Mouse (Mus musculus): ENCODE results near the gene Cdh4. TPM values are rescaled to one million over a fixed set of nuclear protein-coding genes. Genes with fewer than 3 reads are reported as not detected.
A peak's percentile ranks its signal among the peaks of the same experiment; 100 is the strongest.

Gene Cdh4
- polyA plus RNA-seq, 1 experiment from 2014 or later: 8.2 TPM

DNA sequence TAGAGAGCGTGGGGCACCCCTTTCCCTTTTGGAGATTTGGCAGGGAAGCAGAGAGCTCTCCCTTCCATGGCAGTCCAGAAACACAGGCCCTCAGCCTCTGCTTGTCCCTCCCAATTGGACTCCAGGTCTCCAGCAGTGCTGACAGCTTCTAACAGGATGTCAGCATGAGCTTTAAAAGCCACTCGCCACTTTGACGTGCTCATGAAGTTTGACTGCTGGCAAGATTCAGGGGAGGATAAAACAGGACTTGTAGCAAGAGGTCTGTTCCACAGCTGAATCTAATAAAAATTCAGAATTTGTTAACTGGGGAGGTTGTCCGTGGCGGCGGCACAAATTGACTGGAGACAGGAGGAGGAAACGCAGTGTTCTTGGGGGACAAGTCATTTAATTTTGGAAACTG, 358.8 kb downstream of the Cdh4 start:
- Histone ChIP-seq H3K9ac (ENCODE audit: low read depth, low read length) (no peak overlapping the region), H3K36me3 (ENCODE audit: control insufficient read depth, insufficient read depth, low read length) (no peaks in the 10 kb centered on the region), H3K27me3 (ENCODE audit: control insufficient read depth, insufficient read depth, low read length) (no peaks in the 10 kb centered on the region; the same call in 1 of the 2 replicates), H3K4me2 (replicated peaks; ENCODE audit: low read depth, low read length) (no peak overlapping the region), H3K4me1 (replicated peaks; ENCODE audit: control insufficient read depth, insufficient read depth, low read length) (no peaks in the 10 kb centered on the region), H3K4me3 (ENCODE audit: low read depth, low read length) (no peak overlapping the region), H3K9me3 (ENCODE audit: control insufficient read depth, low read length) (no peaks in the 10 kb centered on the region), H3K27ac (ENCODE audit: low read depth, low read length) (no peak overlapping the region)
- ATAC-seq (ENCODE audit: low FRiP score) (no peak), DNase-seq (ENCODE audit: low spot score) (no peak)
- WGBS: 71% methylated on average over 7 of the region's 7 CpGs

DNA sequence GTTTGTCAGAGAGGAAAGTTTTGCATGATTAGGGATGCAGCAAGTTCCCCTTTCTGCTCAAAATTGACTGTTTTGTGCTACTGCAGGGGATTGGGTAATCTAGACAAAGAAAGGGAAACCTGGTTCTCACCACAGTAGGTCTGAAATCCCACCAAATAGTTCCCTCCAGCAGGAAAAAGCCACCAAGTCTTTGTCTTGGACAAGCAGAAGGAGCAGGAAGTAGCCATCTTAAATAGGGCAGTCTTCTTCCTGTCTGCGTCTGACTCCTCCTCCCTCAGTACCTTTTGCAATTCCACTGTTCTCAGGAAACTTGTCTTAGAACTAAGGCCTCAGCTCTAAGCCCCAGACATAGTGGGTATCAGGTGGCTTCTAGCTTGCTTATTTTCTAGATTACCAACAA, 360.2 kb downstream of the Cdh4 start:
- Histone ChIP-seq H3K27ac (ENCODE audit: low read depth, low read length) (no peak overlapping the region), H3K36me3 (ENCODE audit: control insufficient read depth, insufficient read depth, low read length) (no peaks in the 10 kb centered on the region), H3K4me3 (ENCODE audit: low read depth, low read length) (no peak overlapping the region), H3K9ac (ENCODE audit: low read depth, low read length) (no peak overlapping the region), H3K4me2 (replicated peaks; ENCODE audit: low read depth, low read length) (no peak overlapping the region), H3K4me1 (replicated peaks; ENCODE audit: control insufficient read depth, insufficient read depth, low read length) (no peaks in the 10 kb centered on the region), H3K27me3 (ENCODE audit: control insufficient read depth, insufficient read depth, low read length) (no peaks in the 10 kb centered on the region; the same call in 1 of the 2 replicates), H3K9me3 (ENCODE audit: control insufficient read depth, low read length) (no peaks in the 10 kb centered on the region)
- DNase-seq (ENCODE audit: low spot score) (no peak), ATAC-seq (ENCODE audit: low FRiP score) (no peak)
- 88% methylated on average over 1 of the region's 1 CpGs for WGBS

DNA sequence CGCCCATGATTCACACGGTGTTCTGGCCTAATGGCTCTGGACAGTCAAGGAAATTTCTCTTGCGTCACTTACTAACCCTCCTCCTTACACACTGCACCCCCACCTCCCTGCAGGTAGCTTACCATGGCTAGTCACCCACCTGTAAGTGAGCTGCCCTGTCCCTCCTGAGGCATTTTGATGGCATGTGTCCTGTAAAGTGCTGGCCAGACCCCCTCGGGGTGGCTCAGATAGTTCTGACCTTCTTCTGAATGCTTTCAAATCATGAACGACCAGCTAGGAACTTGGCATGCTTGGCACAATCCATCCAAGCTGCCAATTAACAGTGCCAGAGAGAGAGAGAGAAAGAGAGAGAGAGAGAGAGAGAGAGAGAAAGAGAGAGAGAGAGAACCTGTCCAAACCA, 368.9 kb downstream of the Cdh4 start:
- Histone ChIP-seq H3K36me3 (ENCODE audit: control insufficient read depth, insufficient read depth, low read length) (no peaks in the 10 kb centered on the region), H3K27me3 (ENCODE audit: control insufficient read depth, insufficient read depth, low read length) (no peaks in the 10 kb centered on the region), H3K9me3 (ENCODE audit: control insufficient read depth, low read length) (no peaks in the 10 kb centered on the region), H3K4me3 (ENCODE audit: low read depth, low read length) (no peak overlapping the region), H3K4me2 (replicated peaks; ENCODE audit: low read depth, low read length) (no peak overlapping the region), H3K4me1 (replicated peaks; ENCODE audit: control insufficient read depth, insufficient read depth, low read length) (no peaks in the 10 kb centered on the region), H3K9ac (ENCODE audit: low read depth, low read length) (no peak overlapping the region), H3K27ac (ENCODE audit: low read depth, low read length) (no peak overlapping the region)
- WGBS: 91% methylated on average over 5 of the region's 5 CpGs
- ATAC-seq (ENCODE audit: low FRiP score) (no peak), DNase-seq (ENCODE audit: low spot score) (no peak)

DNA sequence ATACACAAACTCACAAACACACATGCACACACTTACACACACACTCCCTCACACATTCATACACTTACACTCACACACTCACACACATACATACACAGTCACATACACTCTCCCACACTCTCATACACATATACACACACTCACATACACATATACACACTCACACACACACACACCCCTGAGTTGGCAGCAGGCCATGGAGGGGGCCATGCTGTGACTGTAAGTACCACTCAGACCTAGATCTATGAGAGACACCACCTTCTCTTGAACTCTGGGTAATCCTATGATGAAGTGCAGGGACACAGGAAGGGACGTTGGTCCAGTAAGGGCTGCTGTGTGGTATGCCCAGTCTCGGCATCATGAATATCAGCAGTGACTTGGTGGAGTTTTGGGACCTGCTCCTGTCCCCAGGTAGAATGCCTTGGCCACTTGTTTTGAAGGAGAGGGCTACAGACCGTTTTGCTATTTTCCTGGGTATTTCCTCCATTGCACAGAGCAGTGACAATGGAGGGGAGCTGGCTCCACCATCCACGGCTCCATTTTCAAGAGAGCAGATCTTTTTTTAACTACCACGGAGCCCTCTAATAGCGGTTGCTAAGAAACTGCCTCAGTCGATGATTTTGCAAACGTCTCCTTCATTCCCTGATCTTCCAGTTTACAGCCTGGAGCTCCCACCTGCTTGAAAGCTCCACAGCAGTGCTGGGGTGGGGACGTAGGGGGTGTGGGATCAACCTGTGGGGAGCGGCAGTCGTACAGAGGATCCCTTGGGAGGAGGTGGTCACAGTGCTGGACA, 371.0 kb downstream of the Cdh4 start:
- no peak overlapping the region for H3K27ac ChIP-seq (ENCODE audit: low read depth, low read length)
- H3K4me3 ChIP-seq (ENCODE audit: low read depth, low read length): no peak overlapping the region
- no peak for ATAC-seq (ENCODE audit: low FRiP score)
- no peaks in the 10 kb centered on the region for H3K9me3 ChIP-seq (ENCODE audit: control insufficient read depth, low read length)
- WGBS: 77% methylated on average over 11 of the region's 11 CpGs
- H3K36me3 ChIP-seq (ENCODE audit: control insufficient read depth, insufficient read depth, low read length): no peaks in the 10 kb centered on the region
- no peak overlapping the region for H3K4me2 ChIP-seq (replicated peaks; ENCODE audit: low read depth, low read length)
- H3K27me3 ChIP-seq (ENCODE audit: control insufficient read depth, insufficient read depth, low read length): no peaks in the 10 kb centered on the region
- no peak overlapping the region for H3K9ac ChIP-seq (ENCODE audit: low read depth, low read length)
- DNase-seq (ENCODE audit: low spot score): no peak
- H3K4me1 ChIP-seq (replicated peaks; ENCODE audit: control insufficient read depth, insufficient read depth, low read length): no peaks in the 10 kb centered on the region

DNA sequence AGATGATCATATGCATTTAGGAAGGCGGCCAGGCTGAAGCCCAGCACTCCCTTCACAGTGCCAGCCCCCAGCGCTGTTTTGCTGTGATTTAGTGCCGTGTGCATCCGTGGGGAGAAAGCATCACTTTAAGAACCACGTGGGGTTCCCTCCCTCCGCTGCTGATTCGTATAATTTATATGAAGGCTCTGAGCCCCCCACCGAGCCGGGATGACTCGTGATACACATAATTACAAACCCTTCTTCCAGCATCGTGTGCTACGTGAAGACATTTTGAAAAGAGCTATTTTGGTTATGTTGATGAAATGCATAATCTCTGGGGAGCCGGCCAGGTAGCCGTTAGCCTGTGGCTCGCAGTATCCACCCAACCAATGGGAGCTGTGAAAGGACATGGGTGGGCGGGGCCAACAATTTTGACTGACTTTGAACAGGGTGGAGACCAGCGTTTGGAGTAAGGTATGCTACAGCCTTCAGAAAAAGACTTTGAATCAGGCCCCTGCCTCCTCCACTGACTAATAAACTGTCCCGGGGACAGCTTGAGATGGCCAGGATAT, 382.6 kb downstream of the Cdh4 start:
- H3K4me2 ChIP-seq (replicated peaks; ENCODE audit: low read depth, low read length): no peak overlapping the region
- H3K9me3 ChIP-seq (ENCODE audit: control insufficient read depth, low read length): no peaks in the 10 kb centered on the region
- H3K36me3 ChIP-seq (ENCODE audit: control insufficient read depth, insufficient read depth, low read length): no peaks in the 10 kb centered on the region
- peaks cover 4% of the 10 kb centered on the region; the same call in 1 of the 2 replicates for H3K4me1 ChIP-seq (replicated peaks; ENCODE audit: control insufficient read depth, insufficient read depth, low read length)
- no peak overlapping the region for H3K27ac ChIP-seq (ENCODE audit: low read depth, low read length)
- DNase-seq (ENCODE audit: low spot score) (no peak), ATAC-seq (ENCODE audit: low FRiP score) (peak; percentile 41; the same call in 1 of the 2 replicates)
- 44% methylated on average over 18 of the region's 18 CpGs for WGBS
- no peaks in the 10 kb centered on the region for H3K27me3 ChIP-seq (ENCODE audit: control insufficient read depth, insufficient read depth, low read length)
- no peak overlapping the region for H3K9ac ChIP-seq (ENCODE audit: low read depth, low read length)
- no peak overlapping the region for H3K4me3 ChIP-seq (ENCODE audit: low read depth, low read length)

DNA sequence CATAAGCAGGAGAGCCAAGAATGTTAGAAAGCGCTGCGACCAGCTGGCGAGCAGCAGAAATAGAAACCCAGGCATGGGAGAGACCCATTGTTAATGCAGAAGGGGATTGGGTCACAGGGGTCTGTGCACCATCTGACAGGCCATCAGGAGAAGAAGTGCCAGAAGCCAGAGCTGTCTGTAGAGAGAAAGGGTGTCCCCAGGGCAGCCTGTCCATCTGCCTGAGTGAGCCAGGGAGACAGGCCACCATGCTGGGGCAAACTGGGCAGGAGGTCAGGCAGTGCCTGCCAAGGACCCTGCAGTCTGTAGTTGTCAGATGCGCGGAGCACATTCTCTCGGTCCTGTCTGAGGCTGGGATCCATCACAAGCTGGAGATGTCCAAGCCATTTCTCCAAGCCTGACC, 386.7 kb downstream of the Cdh4 start:
- no peak for DNase-seq (ENCODE audit: low spot score)
- H3K4me1 ChIP-seq (replicated peaks; ENCODE audit: control insufficient read depth, insufficient read depth, low read length): no peaks in the 10 kb centered on the region
- H3K36me3 ChIP-seq (ENCODE audit: control insufficient read depth, insufficient read depth, low read length): no peaks in the 10 kb centered on the region
- no peak overlapping the region for H3K27ac ChIP-seq (ENCODE audit: low read depth, low read length)
- ATAC-seq (ENCODE audit: low FRiP score): no peak
- WGBS: 80% methylated on average over 6 of the region's 6 CpGs
- no peak overlapping the region for H3K9ac ChIP-seq (ENCODE audit: low read depth, low read length)
- no peaks in the 10 kb centered on the region for H3K9me3 ChIP-seq (ENCODE audit: control insufficient read depth, low read length)
- no peaks in the 10 kb centered on the region for H3K27me3 ChIP-seq (ENCODE audit: control insufficient read depth, insufficient read depth, low read length)
- H3K4me2 ChIP-seq (replicated peaks; ENCODE audit: low read depth, low read length): no peak overlapping the region
- no peak overlapping the region for H3K4me3 ChIP-seq (ENCODE audit: low read depth, low read length)

DNA sequence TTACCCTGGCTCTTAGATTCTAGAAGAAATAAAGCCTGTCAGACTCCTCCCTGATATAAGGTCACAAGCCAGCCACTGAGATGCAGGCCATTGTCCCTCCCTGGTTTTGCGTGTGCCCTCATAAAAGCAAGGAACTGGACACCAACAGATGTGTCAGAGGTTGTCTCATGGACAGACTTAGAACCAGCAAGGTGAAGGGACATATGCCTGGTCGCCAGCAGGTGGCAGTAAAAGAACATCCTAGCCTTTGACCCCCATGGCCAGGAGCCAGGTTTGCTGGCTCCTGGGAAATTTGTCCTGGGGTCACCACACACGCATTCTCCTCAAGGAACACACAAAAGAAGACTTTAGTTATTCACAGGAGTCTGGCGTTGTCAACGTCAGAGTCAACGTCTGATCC, 387.7 kb downstream of the Cdh4 start:
- no peak overlapping the region for H3K9ac ChIP-seq (ENCODE audit: low read depth, low read length)
- ATAC-seq (ENCODE audit: low FRiP score) (no peak), DNase-seq (ENCODE audit: low spot score) (peak; percentile 62)
- no peak overlapping the region for H3K4me2 ChIP-seq (replicated peaks; ENCODE audit: low read depth, low read length)
- no peaks in the 10 kb centered on the region for H3K4me1 ChIP-seq (replicated peaks; ENCODE audit: control insufficient read depth, insufficient read depth, low read length)
- H3K36me3 ChIP-seq (ENCODE audit: control insufficient read depth, insufficient read depth, low read length): no peaks in the 10 kb centered on the region
- no peak overlapping the region for H3K4me3 ChIP-seq (ENCODE audit: low read depth, low read length)
- no peak overlapping the region for H3K27ac ChIP-seq (ENCODE audit: low read depth, low read length)
- WGBS: 23% methylated on average over 6 of the region's 6 CpGs
- H3K27me3 ChIP-seq (ENCODE audit: control insufficient read depth, insufficient read depth, low read length): no peaks in the 10 kb centered on the region
- H3K9me3 ChIP-seq (ENCODE audit: control insufficient read depth, low read length): no peaks in the 10 kb centered on the region

DNA sequence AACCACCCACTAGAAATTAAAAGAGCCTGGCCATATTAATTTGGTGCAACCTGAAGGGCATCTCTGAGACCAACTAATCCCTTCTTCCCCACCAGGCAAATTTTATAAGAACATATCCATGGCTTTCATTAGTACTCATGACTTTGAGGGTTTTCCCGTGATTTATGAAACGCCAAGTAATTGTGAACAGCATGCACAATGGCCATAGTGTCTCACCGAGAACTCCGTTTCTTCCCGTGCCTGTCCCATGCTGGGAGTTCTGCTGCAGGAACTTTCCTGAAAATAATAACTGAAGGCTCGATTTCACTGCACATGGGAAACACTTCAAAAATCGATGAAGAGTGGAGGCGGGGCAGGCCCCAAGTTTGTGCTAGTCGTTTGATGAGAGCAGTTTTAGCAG, 392.7 kb downstream of the Cdh4 start:
- H3K27ac ChIP-seq (ENCODE audit: low read depth, low read length): no peak overlapping the region
- H3K36me3 ChIP-seq (ENCODE audit: control insufficient read depth, insufficient read depth, low read length): no peaks in the 10 kb centered on the region
- H3K4me2 ChIP-seq (replicated peaks; ENCODE audit: low read depth, low read length): no peak overlapping the region
- DNase-seq (ENCODE audit: low spot score): no peak
- no peak for ATAC-seq (ENCODE audit: low FRiP score)
- H3K9me3 ChIP-seq (ENCODE audit: control insufficient read depth, low read length): no peaks in the 10 kb centered on the region
- H3K4me3 ChIP-seq (ENCODE audit: low read depth, low read length): no peak overlapping the region
- H3K9ac ChIP-seq (ENCODE audit: low read depth, low read length): no peak overlapping the region
- WGBS: 60% methylated on average over 9 of the region's 9 CpGs
- H3K4me1 ChIP-seq (replicated peaks; ENCODE audit: control insufficient read depth, insufficient read depth, low read length): no peaks in the 10 kb centered on the region
- H3K27me3 ChIP-seq (ENCODE audit: control insufficient read depth, insufficient read depth, low read length): no peaks in the 10 kb centered on the region

DNA sequence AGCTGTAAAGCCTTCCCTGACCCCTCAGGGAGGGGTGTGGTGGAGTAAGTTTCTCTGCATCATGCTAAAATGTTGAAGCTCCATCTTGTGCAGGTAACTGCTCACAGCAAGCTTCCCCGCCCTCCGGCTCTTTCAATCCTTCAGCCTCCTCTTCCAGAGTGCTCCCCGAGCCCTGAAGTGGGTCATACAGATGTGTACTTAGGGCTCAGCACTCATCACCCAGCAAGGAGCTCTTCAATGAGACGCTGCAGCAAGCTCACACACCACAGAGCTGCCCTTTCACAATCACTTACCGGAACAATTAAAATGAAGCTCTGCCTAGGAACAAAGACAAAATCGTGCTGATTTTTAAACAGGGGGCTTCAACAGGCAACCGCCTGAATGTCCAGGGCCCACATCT, 393.3 kb downstream of the Cdh4 start:
- H3K4me1 ChIP-seq (replicated peaks; ENCODE audit: control insufficient read depth, insufficient read depth, low read length): no peaks in the 10 kb centered on the region
- H3K9ac ChIP-seq (ENCODE audit: low read depth, low read length): no peak overlapping the region
- H3K9me3 ChIP-seq (ENCODE audit: control insufficient read depth, low read length): no peaks in the 10 kb centered on the region
- H3K4me3 ChIP-seq (ENCODE audit: low read depth, low read length): no peak overlapping the region
- DNase-seq (ENCODE audit: low spot score) (no peak), ATAC-seq (ENCODE audit: low FRiP score) (no peak)
- H3K27ac ChIP-seq (ENCODE audit: low read depth, low read length): no peak overlapping the region
- H3K4me2 ChIP-seq (replicated peaks; ENCODE audit: low read depth, low read length): no peak overlapping the region
- no peaks in the 10 kb centered on the region for H3K27me3 ChIP-seq (ENCODE audit: control insufficient read depth, insufficient read depth, low read length)
- no peaks in the 10 kb centered on the region for H3K36me3 ChIP-seq (ENCODE audit: control insufficient read depth, insufficient read depth, low read length)
- 49% methylated on average over 7 of the region's 7 CpGs for WGBS

All from hindbrain, embryonic 11.5 days (tissue).